Mouse (Mus musculus): ENCODE measurements around the gene Arap1.

Gene Arap1

DNA sequence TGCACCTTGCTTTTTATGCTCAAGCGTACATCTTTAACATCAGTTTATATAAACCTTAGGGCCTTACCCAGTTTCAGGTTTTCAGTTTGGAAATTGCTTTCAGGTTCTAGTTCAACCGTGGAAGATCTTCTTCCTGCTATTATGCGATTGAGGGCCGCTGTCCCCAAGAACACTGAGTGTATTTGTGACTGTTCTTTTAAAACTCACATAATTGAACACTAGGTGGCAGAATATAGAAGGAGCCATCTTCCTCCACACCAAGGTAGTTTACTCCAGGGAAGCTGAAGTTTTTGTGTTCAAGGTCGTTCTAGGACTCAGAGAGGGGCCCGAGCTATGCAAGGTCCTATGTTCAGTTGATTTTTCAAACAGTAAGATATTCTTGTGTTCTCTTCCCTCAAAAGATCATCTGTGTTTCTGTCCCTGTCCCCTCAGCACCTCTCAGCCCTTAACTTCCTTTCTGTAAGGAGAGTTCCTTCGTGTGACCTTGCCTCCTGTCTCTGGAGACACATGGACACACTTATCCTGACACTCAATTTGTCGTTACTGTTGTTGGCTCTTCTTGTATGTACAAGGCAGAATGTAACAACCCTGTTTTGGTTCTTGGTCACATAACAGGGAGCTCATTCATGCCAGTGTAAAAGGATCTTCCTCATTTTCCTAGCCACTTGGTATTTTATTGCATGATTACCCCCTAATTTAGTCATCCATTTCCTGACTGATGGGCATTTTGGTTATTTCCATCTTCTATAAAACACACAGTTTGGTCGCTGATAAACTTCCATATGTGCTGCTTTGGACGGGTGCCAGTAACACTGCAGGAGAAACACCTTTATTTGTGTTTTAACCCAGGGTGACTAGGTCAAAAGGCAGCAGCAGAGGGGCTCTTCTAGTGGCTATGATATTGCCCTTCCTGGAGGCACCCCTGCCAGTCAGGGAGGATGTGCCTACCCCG, 20.3 kb downstream of the Arap1 start:
- no peak for DNase-seq

DNA sequence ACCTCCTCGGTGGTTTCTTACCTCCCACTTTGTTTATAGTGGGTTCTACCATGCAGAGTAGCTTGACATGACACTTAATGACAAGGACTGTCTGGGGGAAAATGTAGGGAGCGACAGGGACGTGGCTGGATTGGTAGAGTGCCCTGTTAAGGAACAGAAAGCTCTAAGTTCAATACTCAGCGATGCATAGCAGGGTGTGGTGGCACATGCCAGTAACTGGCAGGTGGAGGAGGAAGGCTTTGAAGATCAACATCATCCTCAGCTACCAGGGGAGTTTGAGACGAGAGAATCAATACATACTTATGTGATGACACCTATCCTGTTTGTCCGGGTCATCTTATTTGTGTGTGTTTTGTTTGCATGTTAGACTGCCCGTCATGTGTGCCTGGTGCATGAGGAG, 21.8 kb downstream of the Arap1 start:
- no peak for DNase-seq

DNA sequence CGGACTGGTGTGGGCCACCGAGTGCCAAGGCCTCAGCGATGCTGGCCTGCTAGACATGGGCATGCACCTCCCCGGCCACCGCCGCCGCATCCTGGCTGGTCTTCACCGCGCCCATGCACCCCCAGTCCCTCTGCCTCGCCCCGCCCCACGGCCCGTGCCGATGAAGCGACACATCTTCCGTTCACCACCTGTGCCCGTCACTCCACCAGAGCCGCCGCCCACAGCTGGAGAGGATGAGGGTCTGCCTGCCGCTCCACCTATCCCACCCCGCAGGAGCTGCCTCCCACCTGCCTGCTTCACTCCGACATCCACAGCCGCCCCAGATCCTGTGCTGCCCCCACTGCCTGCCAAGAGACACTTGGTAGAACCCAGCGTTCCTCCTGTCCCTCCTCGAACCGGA, 25.2 kb downstream of the Arap1 start:
- DNase-seq = no peak

DNA sequence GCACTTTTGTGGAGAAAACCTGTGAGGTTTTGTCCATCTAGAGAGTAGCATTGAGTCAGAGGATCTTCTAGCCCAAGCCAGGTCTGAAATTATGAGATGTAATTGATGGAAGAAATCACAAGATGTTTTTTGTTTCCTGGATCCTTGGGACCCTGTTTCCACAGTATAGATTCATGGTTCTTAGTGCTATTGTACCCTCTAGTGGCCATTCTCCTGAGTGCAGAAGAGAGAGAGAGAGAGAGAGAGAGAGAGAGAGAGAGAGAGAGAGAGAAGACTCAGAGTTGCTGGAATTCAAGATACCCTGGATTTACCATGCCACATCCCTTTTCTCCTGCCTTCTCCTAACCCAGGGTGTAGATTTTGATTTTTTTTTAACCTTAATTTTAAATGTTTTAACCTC, 26.3 kb downstream of the Arap1 start:
- peak; percentile 73 to 82 for DNase-seq

DNA sequence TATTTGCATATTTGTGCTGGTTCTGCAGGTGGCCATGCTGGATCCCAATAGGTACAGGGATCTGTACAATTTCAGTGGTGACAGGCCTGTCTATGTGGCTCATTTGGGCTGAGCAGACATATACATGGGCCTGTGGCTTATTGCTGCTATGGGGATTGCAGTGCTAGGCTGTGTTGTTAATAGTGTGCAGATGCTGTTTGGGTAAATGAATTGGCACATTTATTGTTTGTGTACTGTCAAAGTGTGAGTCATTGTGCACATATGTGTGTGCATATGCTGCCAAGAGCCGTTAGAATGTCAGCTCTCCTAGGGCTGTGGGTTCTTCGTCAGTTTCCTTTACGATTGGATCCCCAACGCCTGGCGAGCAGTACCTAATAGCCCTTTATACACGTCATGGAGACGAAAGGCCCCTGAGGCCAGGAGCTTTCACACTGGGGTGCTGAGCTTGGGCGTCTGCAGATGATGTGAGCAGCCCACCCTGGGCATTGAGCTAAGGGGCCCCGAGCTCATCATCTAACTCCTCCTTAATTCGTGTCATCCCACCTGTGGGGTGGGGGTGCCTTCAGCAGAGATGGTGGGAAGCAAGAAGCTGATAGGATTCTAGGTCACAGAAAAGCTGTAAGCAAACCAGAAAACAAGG, 29.0 kb downstream of the Arap1 start:
- no peak for DNase-seq

DNA sequence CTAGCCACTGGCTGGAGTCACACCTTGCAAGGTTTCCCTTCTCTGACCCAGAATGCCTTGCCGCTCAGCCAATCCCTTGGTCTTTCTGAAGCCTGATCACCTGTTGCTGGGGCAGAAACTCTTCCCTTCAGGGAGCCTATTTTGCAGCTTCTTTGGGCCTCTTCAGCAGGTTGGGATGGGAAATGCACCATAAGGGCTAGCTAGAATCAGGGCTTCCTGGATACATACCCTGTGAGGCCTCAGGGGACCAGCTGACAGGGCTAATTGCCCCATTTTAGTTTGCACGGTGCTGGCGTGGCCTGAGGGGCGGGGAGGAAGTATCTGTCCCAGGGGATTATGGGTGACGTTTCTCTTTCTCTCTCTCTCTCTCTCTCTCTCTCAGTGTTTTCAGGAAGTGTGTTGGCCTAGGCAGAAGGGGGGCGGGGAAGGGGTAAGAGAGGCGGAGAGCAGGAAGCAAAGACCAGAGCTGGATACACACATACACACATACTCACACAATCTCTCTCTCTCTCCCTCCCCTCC, 29.9 kb downstream of the Arap1 start:
- DNase-seq = no peak

DNA sequence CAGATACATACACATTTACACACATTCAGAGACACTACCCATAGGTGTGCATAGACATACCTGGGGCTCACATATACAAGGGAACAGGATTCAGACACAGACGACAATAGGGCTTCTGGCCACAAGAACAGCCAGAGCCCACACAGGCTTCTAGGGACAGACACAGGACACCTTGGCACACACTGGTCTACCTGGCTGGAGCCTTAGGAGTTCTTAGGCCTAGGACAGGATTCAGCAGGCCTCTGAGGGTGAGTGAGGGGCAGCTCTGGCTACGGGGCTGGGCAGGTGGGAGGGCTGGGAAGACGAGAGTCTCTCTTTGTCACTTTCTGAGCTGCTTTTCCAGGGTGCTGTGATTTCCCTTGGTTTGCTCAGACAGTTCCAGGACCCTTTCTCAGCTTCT, 30.4 kb downstream of the Arap1 start:
- no peak for DNase-seq

DNA sequence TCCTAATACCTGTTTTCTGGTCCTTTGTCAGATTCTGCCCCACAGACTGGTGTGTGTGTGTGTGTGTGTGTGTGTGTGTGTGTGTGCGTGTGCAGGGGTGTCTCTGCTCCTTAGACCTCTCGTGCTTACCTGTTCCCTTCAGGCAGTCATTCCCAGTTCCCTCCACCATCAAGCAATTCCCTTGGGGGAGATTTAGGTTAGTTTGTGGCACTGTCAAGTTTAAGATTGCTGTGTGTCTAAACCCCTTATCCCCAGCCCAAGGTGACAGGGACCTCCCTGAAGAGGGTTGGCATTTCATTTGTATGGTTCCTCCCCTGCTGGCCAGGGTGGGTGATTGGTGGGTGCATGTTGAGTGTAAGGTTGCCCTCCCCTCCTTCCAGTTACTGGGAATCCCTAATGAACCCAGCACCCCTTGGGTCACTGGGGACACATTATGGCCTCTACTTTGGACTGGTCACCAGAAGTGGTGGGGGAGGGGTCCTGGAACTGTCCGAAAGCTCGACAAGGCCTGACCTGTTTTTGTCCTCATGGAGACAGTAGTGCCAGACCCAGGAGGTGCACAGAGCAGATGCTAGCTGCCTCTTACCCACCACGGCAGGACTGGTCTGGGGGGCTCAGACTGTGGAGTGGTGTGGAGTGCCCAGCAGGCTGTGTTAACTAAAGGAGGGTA, 31.1 kb downstream of the Arap1 start:
- no peak for DNase-seq

DNA sequence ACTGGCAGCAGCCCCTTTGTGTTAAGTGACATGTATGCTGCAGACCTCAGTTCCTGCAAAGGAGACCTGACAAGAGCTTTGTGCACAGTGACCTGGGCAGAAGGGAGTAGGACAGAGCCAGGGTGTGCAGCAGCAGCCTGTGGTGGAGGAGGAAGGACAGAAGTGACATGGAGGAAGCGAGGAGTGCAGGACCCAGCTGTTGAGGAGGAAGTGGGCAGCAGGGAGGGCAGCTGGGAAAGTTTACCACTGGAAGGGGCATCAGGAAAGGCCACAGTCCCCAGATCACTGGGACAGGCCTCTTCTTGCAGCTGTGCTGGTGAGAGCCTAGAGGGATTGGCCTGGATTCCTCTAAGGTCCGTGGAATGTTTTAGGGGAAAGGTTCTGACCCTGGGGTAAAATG, 31.9 kb downstream of the Arap1 start:
- DNase-seq = no peak

DNA sequence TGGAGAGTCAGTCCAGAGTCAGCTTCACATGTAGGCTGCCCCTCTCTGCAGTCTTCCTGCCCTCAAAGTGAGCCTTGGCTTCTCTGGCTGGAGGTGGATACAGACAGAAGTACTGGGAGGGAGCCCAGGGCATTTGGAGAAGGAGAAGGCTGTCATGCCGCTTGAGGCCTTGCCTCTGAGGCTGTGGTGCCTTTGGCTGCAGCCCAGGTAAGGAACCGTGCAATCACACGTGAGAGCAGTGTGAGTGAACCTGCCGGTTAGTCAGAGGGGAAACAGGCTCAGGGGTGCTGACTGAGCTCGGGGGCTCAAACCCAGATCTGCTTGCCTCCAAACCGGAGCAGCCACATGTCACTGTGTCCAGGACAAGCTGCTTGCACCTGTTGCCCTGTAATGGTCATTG, 33.6 kb downstream of the Arap1 start:
- no peak for DNase-seq

DNA sequence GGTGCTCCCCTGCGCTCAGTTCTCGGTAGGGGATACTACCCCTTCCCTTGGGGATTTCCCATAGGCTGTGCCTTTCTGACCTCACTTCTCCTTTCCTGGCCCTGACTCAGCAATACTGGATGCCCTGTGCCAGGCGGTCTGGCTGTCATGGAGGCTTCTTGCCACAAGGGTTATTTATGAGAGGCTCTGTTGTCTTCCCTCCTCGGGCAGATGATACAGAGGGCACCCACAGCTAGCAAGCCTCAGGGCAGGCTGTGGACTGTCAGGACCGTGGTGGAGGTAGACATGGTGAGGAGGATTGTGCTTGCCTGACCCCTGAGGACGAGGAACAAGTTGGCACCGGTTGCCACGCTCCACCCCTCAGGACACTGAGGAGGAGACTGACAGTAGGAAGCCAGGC, 34.5 kb downstream of the Arap1 start:
- peak; percentile 42 to 43 for DNase-seq

DNA sequence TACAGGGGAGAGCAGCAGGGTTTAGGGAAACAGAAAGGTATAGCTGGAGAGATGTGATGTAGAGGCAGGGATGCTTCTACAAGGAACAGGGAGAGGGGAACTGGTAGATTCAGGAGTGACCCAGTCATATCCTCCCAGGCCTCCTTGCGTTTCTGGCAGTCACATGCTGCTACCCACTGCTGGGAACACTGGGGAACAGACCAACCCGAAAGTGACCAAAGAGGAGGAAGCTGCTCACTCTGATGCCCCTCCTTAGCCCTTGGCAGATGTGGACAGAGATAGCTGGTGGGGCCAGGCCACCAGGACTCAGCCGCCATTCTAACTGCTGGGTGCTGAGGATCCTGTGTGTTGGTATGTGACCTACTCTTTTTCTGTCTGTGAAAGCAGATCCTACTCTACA, 35.9 kb downstream of the Arap1 start:
- DNase-seq = no peak

DNA sequence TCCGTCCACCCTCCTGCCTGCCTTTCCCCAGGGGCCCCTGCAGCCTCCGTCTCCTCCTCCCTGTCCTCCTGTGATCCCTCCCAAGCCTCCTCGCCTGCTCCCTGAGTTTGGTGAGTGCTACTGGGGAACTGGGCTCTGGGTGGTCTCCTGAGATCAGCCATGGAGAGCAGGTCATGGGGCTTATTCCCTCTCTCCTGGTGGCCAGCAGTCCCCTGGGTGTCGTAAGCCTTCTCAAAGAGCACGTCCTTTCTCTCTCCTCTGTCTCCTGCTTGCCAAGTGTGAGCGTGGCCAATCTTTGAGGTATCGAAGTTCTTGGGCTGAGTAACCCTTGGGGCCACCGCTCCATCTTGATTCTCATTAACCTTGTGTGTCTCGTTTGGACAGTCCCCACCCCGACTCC, 37.1 kb downstream of the Arap1 start:
- no peak for DNase-seq

DNA sequence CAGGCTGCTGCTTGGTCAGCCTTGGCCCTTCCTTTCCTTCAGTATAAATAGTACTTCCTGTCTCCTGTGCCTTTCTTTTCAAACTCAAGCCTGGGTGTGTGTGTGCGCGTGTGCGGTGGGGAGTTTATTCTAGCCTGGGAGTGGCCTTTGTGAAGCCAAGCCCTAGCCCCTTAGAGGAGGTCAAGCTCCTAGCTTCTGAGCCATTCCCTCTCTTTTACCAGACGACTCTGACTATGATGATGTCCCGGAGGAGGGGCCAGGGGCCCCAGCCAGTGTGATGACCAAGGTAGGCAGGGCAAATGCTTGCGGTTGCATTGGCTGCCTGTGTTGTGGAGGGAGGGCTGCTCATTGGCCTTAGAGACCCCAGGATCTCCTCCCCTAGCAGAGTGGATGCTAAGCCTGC, 37.5 kb downstream of the Arap1 start:
- DNase-seq = no peak

DNA sequence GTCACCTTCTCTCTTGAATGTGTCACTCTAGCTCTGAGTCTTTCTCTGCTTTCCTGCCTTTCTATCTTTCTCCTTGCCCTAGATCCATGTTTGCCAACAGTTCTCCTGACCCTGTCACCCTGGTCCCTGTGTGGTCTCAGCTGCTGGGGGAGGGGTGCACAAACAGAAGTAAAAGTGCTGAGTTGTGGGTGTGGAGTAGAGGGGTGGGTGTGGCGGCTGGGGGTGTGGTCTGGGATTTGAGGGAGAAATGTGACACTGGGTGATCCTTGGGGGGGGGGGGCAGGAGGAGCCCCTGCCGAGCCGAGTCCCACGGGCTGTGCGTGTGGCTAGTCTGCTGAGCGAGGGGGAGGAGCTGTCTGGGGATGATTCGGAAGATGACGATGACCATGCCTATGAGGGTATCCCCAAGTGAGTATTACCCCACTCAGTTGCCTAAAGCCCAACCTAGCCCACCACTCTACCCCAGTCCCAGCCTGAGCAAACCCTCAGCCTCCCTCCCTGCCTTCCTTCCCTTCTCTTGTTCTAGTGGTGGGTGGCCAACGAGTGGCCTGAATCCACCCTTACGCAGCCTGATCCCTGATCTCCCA, 38.1 kb downstream of the Arap1 start:
- DNase-seq = no peak

DNA sequence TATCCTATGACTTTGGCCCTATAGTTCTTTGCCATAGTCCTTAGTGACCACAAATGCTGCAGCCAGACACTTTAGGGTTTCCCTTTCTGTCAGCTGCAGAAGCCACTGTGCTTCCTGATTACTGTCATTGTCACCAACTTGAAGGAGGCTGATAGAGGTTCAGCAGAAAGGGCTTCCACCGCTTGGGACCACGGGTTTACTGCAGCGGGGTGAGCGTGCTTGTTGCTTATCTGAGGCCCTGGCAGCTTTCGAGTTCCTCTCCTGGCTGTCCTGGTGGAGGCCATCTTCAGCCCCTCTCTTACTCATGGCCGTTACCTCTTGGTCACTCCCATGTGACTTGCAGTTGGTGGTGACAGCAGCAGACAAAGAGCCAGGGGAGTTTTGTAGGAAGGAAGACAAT, 41.4 kb downstream of the Arap1 start:
- DNase-seq = no peak

DNA sequence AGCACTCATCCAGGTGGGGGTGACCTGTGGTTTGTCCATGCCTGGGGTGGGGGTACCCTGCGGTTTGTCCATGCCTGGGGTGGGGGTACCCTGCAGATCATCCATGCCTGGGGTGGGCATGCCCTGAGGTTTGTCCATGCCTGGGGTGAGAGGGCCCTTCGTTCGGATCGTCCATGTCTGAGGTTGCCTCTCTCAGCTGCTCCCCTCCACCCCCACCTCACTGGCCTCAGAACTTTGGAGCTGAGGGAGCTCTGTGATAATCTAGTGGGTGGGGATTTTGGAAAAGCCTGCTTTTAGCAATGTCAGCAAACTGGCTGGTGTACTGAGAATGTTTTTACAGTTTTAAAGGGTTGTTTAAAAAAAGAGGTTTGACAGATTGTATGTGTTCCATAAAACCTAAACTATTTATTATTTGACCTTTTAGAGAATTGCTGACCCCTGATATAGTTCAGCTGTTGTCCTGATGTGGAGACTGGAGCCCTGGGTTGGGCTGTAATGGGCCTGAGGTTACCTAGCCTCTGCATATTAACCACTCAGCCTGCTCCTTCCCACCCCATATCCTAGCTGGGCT, 44.1 kb downstream of the Arap1 start:
- no peak for DNase-seq

DNA sequence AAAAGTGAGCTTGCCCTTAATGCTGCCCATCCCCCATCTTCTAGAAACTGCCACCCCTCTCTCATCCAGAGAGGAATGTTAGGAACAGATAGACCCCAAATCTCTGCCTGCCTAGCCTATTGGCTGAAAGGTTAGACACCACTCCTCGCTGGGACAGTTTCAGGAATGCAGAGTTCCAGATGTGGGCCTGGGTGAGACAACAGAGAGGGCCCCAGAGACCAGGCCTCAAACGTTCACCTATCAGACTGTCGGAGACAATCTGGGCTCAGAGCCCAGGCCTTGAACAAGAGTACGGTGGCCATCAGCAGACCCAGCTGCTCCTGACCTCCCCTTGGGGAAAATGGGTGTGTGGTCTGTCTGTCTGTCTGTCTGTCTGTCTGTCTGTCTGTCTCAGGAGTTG, 45.1 kb downstream of the Arap1 start:
- DNase-seq = no peak

DNA sequence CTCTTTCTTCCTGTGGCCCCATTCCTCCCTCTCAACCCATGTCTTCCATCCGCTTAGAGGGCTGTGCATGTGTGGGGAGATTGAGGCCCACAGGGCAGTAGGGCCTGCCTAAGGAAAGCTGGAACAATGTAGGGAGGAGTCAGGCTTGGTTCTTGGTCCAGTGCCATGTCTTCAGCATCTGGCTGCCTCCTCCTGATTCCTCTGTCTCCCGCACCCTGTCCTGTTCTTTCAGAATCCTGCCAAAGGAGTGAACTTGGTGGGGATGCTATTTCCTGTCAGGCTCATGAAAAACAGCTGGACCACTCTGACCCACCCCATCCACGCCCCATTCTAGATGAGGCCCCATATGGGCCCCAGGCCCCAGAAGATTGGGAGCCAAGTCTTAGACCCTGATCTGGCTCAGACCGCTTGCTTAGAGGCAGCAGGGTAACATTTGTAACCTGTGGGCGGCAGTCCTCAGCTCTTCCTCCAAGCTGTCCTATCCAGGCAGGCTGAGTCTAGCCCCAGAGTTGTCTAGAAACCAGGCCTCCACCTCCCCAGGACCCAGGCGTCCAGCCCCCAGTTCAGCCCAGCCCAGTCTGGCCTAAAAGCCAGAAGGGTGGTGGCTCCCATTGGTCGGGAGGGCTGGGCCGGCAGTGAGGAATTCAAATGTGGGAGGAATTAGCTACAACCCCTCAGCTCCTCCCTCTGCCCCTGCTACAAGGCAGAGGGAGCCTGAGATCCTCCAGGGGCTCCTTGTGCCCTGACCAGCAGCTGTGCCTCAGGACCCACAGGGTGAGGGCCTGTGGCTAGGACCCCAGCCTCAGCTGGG, 46.0 kb downstream of the Arap1 start:
- DNase-seq = no peak

DNA sequence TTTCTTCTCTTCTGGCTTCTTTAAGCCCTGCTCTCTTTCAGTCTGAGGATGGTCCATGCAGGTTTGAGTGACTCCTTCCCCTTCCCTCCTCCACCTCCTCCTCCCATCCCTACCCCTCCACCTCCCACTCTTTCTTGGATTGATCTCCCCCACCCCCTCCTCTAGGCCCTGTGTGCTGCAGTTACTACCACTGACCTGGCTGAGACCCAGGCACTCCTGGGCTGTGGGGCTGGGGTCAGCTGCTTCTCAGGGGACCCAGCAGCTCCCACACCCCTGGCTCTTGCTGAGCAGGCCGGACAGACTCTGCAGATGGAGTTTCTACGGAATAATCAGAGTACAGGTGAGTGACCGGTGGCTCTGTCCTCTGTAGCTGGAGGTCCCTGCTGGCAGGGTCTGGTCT, 46.7 kb downstream of the Arap1 start:
- DNase-seq = no peak

DNA sequence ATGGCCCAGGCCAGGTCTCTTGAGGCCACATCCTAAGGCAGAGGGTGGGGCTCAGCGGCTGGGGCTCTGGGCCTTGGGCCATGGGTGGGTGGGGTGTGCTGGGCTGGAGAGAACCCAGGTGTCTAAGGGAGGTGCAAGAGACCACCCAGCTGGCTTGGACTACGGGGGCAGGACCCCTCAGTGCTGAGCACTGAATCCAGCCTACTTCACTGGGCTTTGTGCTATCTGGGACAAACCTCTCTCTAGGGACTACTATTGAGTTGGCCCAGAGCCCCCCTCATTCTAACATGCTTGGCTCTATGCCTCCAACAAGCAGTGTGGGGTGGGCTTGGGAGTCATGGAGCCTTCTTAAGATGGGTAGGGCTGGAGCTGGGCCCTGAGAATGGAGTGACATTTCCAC, 47.6 kb downstream of the Arap1 start:
- no peak for DNase-seq

DNA sequence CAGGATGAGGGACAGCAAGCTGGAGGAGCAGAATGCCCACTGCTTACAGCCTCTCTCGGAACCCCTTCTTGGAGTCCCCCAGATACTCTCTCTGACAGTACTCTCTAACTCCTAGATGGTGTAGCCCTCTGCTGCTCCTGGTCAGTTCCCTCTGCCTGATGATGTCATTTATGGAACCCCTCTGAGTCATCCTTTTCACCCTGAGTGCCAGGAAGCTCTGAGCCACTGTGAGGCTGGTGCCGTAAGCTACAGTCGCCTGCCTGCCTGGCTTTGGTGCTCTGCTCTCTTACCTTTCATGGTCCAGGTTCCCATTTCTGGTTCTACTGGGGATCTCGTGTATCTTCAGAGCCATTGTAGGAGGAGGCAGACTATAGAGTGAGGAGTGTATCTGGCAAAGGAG, 49.3 kb downstream of the Arap1 start:
- DNase-seq = no peak
